Mouse (Mus musculus) intestine, embryonic 14.5 days (tissue): Measurements from ENCODE around the gene Rassf10. TPM values are rescaled to one million over a fixed set of nuclear protein-coding genes. Genes with fewer than 3 reads are reported as not detected.

Experiments
- ATAC-seq: fragments of 200-750 bp; cut with Nextera tagmentation; replicated peaks from 2 replicates; pipeline ENCODE4 v1.8.0; 2017; ENCODE audit warnings: low read depth, moderate number of reproducible peaks, moderate TSS enrichment, moderate library complexity; ENCODE audit not compliant: low FRiP score, low TSS enrichment
- DNase-seq: peaks from one replicate; pipeline ENCODE4 v3.0.0-alpha.2; 2018; ENCODE audit warnings: low spot score
- H3K27ac ChIP-seq: fragments of 300-500 bp; sonication (generic); 2 replicates; pipeline ENCODE4 v1.5.1; 2014; ENCODE audit warnings: low read depth, mild to moderate bottlenecking, control low read depth
- H3K27me3 ChIP-seq: fragments of 300-500 bp; sonication (generic); replicated peaks from 2 replicates; pipeline ENCODE4 v1.6.1; 2014; ENCODE audit warnings: low read length, control low read depth; ENCODE audit not compliant: control insufficient read depth, insufficient read depth
- H3K36me3 ChIP-seq: fragments of 300-500 bp; sonication (generic); 2 replicates; pipeline ENCODE4 v1.6.1; 2014; ENCODE audit warnings: low read length, control low read depth; ENCODE audit not compliant: control insufficient read depth, insufficient read depth
- H3K4me1 ChIP-seq: fragments of 300-500 bp; sonication (generic); replicated peaks from 2 replicates; pipeline ENCODE4 v1.6.1; 2014; ENCODE audit warnings: low read length, control low read depth, mixed read lengths; ENCODE audit not compliant: control insufficient read depth, insufficient read depth
- H3K4me2 ChIP-seq: fragments of 300-500 bp; sonication (generic); 2 replicates; pipeline ENCODE4 v1.6.1; 2014; ENCODE audit warnings: low read length
- H3K4me3 ChIP-seq: fragments of 300-500 bp; sonication (generic); 2 replicates; pipeline ENCODE4 v1.5.1; 2014; ENCODE audit warnings: low read depth, low read length, control low read depth, mixed read lengths
- H3K9ac ChIP-seq: fragments of 300-500 bp; sonication (generic); 2 replicates; pipeline ENCODE4 v1.6.1; 2014; ENCODE audit warnings: mild to moderate bottlenecking, low read length
- H3K9me3 ChIP-seq: fragments of 300-500 bp; sonication (generic); 2 replicates; pipeline ENCODE4 v1.6.1; 2016; ENCODE audit warnings: low read length, control low read depth; ENCODE audit not compliant: control insufficient read depth
- WGBS: fragments of 180-500 bp; shearing (Covaris S2); extraction: QIAGEN DNeasy Blood & Tissue Kit; methylation state at CpG from one replicate; pipeline ENCODE4 v1.1.7; 2014; 5-methylcytosine and 5-hydroxymethylcytosine counted together
- polyA plus RNA-seq: library from polyadenylated mRNA; unstranded; fragments of >200 nt; fragmentation: Nextera tagmentation; extraction: Ambion mirVana; gene quantifications from 2 replicates; pipeline ENCODE4 v1.2.1, GENCODE M21; 2014

Gene Rassf10
- polyA plus RNA-seq, 1 experiment from 2014 or later: 2.7 TPM

GRCm38 (mm10) chr7:112946706-112947105 is 7.1 kb upstream of the Rassf10 start:
- H3K36me3 ChIP-seq: no peaks in the 10 kb centered on the region
- H3K27ac ChIP-seq: no peak overlapping the region
- H3K4me1 ChIP-seq: no peaks in the 10 kb centered on the region
- ATAC-seq (no peak), DNase-seq (no peak)
- no peaks in the 10 kb centered on the region for H3K27me3 ChIP-seq
- no peak overlapping the region for H3K9ac ChIP-seq
- no peak overlapping the region for H3K4me3 ChIP-seq
- 59% methylated on average over 6 of the region's 6 CpGs for WGBS
- no peaks in the 10 kb centered on the region for H3K9me3 ChIP-seq
- no peak overlapping the region for H3K4me2 ChIP-seq

DNA sequence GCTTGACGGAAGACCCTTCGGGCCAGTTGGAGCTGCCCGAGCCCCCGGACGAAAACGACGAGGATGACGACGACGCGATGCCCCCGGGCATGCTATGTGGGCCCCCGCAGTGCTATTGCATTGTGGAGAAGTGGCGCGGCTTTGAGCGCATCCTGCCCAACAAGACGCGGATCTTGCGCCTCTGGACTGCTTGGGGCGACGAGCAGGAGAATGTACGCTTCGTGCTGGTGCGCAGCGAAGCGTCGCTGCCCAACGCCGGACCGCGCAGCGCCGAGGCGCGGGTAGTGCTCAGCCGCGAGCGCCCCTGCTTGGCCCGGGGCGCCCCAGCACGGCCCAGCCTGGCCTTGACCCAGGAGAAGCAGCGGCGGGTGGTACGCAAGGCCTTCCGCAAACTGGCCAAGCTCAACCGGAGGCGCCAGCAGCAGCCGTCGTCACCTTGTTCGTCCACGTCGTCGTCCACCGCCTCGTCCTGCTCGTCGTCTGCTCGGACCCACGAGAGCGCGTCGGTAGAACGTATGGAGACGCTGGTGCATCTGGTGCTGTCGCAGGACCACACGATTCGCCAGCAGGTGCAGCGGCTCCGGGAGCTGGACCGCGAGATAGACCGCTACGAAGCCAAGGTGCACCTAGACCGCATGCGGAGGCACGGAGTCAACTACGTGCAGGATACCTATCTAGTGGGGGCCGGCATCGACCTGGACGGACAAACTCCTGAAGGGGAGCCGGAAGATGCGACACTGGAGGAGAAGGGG is 765 bp downstream of the Rassf10 start:
- no peaks in the 10 kb centered on the region for H3K9me3 ChIP-seq
- H3K4me3 ChIP-seq: peak overlapping the region; percentile 49
- DNase-seq (no peak), ATAC-seq (peak; percentile 30)
- H3K4me1 ChIP-seq: 0 out of 2 replicates have a peak, but pooled peaks cover 11% of the 10 kb centered on the region
- WGBS: under 1% methylated on average over 82 of the region's 82 CpGs
- H3K27me3 ChIP-seq: peaks cover 22% of the 10 kb centered on the region
- H3K4me2 ChIP-seq: peak overlapping the region; percentile 92
- H3K9ac ChIP-seq: peak overlapping the region; percentile 45
- no peaks in the 10 kb centered on the region for H3K36me3 ChIP-seq
- no peak overlapping the region for H3K27ac ChIP-seq

DNA sequence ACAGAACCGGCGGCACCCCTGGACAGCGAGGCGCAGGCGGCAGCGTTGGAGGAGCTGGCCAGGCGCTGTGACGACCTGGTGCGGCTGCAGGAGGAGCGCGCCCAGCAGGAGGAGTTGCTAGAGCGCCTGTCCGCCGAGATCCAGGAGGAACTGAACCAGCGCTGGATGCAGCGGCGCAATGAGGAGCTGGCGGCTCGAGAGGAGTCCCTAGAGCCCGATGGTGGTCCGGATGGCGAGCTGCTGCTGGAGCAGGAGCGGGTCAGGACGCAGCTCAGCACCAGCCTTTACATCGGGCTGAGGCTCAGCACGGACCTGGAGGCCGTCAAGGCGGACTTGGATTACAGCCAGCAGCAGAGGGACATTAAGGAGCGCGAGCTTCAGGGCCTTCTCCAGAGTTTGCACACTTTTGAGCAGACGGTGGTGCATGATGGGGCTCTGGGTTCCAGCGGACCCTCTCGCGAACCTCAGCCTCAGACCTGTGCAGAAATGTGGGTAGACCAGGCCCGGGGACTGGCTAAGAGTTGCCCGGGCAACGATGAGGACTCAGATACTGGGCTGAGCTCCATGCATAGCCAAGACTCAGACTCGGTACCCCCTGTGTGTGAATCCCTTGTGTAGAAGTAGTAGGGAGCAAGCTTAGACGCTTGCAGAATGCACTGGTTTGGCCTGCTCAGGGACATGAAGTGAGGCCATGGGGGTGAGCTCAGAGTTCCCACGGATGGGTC is 1.5 kb downstream of the Rassf10 start:
- H3K27ac ChIP-seq: no peak overlapping the region
- peak overlapping the region; percentile 45; the same call in 1 of the 2 replicates for H3K9ac ChIP-seq
- DNase-seq (peak; percentile 79), ATAC-seq (peak; percentile 10; the same call in 1 of the 2 replicates)
- H3K27me3 ChIP-seq: peaks cover 22% of the 10 kb centered on the region
- WGBS: 4% methylated on average over 40 of the region's 40 CpGs
- H3K4me2 ChIP-seq: peak overlapping the region; percentile 92
- no peaks in the 10 kb centered on the region for H3K9me3 ChIP-seq
- H3K4me3 ChIP-seq: peak overlapping the region; percentile 49
- no peaks in the 10 kb centered on the region for H3K36me3 ChIP-seq
- 0 out of 2 replicates have a peak, but pooled peaks cover 11% of the 10 kb centered on the region for H3K4me1 ChIP-seq

DNA sequence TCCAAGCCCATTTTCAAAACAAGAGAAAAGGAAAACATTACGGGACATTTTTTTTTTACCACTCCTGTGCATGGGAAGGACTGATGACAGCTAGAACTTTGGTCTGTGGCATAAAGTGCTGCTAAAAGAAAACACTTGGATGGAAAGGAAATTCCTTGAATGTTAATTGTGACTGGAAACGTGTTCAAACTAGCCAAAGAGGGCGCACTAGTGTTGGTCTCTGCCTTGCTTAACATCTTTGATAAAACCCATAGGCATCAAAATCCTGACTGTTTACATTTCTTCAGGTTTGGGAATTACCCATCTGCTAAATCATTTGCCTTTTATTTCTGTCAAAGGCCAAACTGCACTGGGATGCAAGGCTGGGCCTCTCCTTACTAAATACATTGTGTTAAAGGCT is 2.2 kb downstream of the Rassf10 start:
- ATAC-seq: no peak
- H3K4me1 ChIP-seq: 0 out of 2 replicates have a peak, but pooled peaks cover 11% of the 10 kb centered on the region
- 32% methylated on average over 3 of the region's 3 CpGs for WGBS
- no peak overlapping the region for H3K27ac ChIP-seq
- H3K4me2 ChIP-seq: peak overlapping the region; percentile 92
- H3K27me3 ChIP-seq: peaks cover 22% of the 10 kb centered on the region
- no peak for DNase-seq
- no peaks in the 10 kb centered on the region for H3K36me3 ChIP-seq
- no peak overlapping the region for H3K9ac ChIP-seq
- H3K9me3 ChIP-seq: no peaks in the 10 kb centered on the region
- H3K4me3 ChIP-seq: peak overlapping the region; percentile 49

DNA sequence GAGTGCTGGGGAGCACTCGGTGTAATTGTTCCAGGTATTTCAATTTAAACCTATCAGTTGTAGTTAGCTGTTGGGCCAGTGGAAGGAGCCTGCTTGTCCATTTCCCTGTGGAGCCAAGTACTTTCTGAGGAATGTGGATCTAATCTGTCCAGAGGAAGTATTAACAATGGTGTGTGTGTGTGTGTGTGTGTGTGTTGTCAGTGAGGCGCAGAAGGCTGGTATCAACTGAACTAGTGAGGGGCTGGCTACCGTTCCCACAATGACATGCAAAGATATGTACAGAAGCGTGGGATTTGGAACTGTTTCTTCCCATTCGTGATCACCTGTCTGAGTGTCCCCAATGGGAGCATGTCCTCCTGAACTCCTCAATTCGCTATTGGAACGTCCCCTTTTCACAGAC is 3.2 kb downstream of the Rassf10 start:
- H3K9me3 ChIP-seq: no peaks in the 10 kb centered on the region
- ATAC-seq: no peak
- peaks cover 22% of the 10 kb centered on the region for H3K27me3 ChIP-seq
- H3K27ac ChIP-seq: no peak overlapping the region
- no peak overlapping the region for H3K4me3 ChIP-seq
- H3K9ac ChIP-seq: no peak overlapping the region
- H3K36me3 ChIP-seq: no peaks in the 10 kb centered on the region
- DNase-seq: no peak
- H3K4me1 ChIP-seq: 0 out of 2 replicates have a peak, but pooled peaks cover 11% of the 10 kb centered on the region
- H3K4me2 ChIP-seq: peak overlapping the region; percentile 92; the same call in 1 of the 2 replicates
- WGBS: 60% methylated on average over 7 of the region's 7 CpGs

DNA sequence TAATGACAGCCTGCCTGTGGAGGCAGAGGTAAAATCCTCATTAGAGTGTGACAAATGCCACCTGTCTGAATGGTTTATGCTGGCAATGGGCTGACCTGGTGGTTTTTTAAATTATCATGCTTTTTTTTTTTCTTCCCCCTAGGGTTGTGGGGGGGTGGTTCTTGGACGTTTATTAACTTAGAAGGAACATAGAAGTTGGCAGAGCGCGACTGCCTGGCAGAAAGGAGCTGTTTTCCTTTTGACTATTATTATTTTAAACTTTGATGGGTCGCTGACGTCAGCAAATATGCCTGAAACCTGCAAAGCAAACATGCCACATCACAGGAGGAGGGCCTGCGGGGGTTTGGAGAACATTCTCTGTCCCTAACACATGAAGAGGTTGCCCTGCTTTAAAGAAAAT is 3.9 kb downstream of the Rassf10 start:
- Histone ChIP-seq H3K27me3 (peaks cover 22% of the 10 kb centered on the region), H3K4me2 (no peak overlapping the region), H3K4me1 (0 out of 2 replicates have a peak, but pooled peaks cover 11% of the 10 kb centered on the region), H3K9ac (no peak overlapping the region), H3K36me3 (no peaks in the 10 kb centered on the region), H3K4me3 (no peak overlapping the region), H3K27ac (no peak overlapping the region), H3K9me3 (no peaks in the 10 kb centered on the region)
- DNase-seq (no peak), ATAC-seq (no peak)
- 48% methylated on average over 6 of the region's 6 CpGs for WGBS

- no peak overlapping the region for H3K4me2 ChIP-seq
- H3K27ac ChIP-seq: no peak overlapping the region
- no peak overlapping the region for H3K4me3 ChIP-seq
- H3K27me3 ChIP-seq: no peaks in the 10 kb centered on the region
- peaks cover 5% of the 10 kb centered on the region; the same call in 1 of the 2 replicates for H3K9me3 ChIP-seq
- ATAC-seq (0 out of 2 replicates have a peak, but pooled peaks have one; percentile 43), DNase-seq (no peak)
- no peaks in the 10 kb centered on the region for H3K4me1 ChIP-seq
- no peak overlapping the region for H3K9ac ChIP-seq
- 44% methylated on average over 6 of the region's 6 CpGs for WGBS
- no peaks in the 10 kb centered on the region for H3K36me3 ChIP-seq
Measured at GRCm38 (mm10) chr7:112966382-112966781, 12.6 kb downstream of the Rassf10 start.

- DNase-seq: no peak
- Histone ChIP-seq H3K27me3 (no peaks in the 10 kb centered on the region), H3K27ac (no peak overlapping the region), H3K4me1 (no peaks in the 10 kb centered on the region), H3K36me3 (no peaks in the 10 kb centered on the region), H3K9me3 (peaks cover 5% of the 10 kb centered on the region; the same call in 1 of the 2 replicates), H3K9ac (no peak overlapping the region), H3K4me2 (no peak overlapping the region), H3K4me3 (no peak overlapping the region)
- WGBS: 17% methylated on average over 3 of the region's 3 CpGs
- no peak; the same call in 1 of the 2 replicates for ATAC-seq
Measured at GRCm38 (mm10) chr7:112966786-112967185, 13.0 kb downstream of the Rassf10 start.
